Mouse (Mus musculus): ENCODE measurements at regions not wholly inside any gene's neighbourhood (a gene's known extent, or its start where the extent isn't known, plus 50 kb on each side); places are given as distances from the start of the nearest gene placed in this dataset.

DNA sequence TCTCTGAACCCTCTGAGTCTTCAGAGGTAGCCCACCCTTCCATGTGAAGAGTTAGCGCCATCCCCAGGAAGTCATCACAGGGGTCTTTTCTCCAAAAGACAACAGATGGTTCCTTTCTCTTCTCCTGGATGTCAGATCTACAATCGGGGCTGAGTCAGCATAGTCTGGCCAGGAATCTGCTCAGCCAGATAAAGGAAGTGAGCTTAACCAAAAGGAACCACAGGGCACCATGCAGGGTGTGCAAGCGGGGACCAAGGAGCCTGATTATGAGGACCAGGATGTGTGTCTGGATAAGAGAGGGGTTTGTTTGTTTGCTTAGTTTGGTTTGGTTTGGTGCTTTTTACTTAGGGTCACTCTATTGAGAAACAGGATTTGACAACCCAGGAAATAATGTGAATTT lies 74.6 kb upstream of the Pcgf5 start:
- Histone ChIP-seq H3K4me2 (ENCODE audit: low read depth, low read length) (no peak overlapping the region), H3K4me1 (ENCODE audit: control insufficient read depth, insufficient read depth, low read length) (no peaks in the 10 kb centered on the region), H3K36me3 (ENCODE audit: control insufficient read depth, insufficient read depth, low read length) (no peaks in the 10 kb centered on the region), H3K27ac (ENCODE audit: low read length) (no peak overlapping the region), H3K27me3 (ENCODE audit: control insufficient read depth, insufficient read depth, low read length) (no peaks in the 10 kb centered on the region), H3K9me3 (replicated peaks; ENCODE audit: control insufficient read depth, low read length) (no peaks in the 10 kb centered on the region), H3K4me3 (replicated peaks; ENCODE audit: low read length) (no peak overlapping the region), H3K9ac (ENCODE audit: low read length) (no peak overlapping the region)
- WGBS, result 41% methylated on average over 3 of the region's 3 CpGs
- no peak for ATAC-seq (ENCODE audit: insufficient read depth, low FRiP score)

DNA sequence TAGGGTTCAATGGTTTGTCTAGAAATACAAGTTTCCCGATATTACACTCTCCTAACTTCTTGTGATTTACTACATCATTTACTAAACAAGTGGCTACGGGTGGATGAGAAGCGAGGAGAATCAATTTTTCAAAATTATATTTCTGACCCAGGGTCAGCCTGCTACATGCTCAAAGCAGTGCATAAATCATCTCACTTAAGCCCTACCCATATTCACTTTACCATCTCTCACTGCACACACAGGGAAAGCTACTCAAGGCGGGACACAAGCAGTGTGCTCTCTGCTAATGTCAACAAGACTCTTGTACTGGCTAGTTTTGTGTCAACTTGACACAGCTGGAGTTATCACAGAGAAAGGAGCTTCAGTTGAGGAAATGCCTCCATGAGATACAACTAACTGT lies 62.6 kb upstream of the Pcgf5 start:
- no peak overlapping the region for H3K9ac ChIP-seq (ENCODE audit: low read length)
- WGBS, result 64% methylated on average over 4 of the region's 4 CpGs
- no peak overlapping the region for H3K4me2 ChIP-seq (ENCODE audit: low read depth, low read length)
- no peaks in the 10 kb centered on the region for H3K4me1 ChIP-seq (ENCODE audit: control insufficient read depth, insufficient read depth, low read length)
- no peak overlapping the region for H3K4me3 ChIP-seq (replicated peaks; ENCODE audit: low read length)
- no peak for ATAC-seq (ENCODE audit: insufficient read depth, low FRiP score)
- H3K27me3 ChIP-seq (ENCODE audit: control insufficient read depth, insufficient read depth, low read length), result no peaks in the 10 kb centered on the region
- no peaks in the 10 kb centered on the region for H3K36me3 ChIP-seq (ENCODE audit: control insufficient read depth, insufficient read depth, low read length)
- no peaks in the 10 kb centered on the region for H3K9me3 ChIP-seq (replicated peaks; ENCODE audit: control insufficient read depth, low read length)
- no peak overlapping the region for H3K27ac ChIP-seq (ENCODE audit: low read length)

DNA sequence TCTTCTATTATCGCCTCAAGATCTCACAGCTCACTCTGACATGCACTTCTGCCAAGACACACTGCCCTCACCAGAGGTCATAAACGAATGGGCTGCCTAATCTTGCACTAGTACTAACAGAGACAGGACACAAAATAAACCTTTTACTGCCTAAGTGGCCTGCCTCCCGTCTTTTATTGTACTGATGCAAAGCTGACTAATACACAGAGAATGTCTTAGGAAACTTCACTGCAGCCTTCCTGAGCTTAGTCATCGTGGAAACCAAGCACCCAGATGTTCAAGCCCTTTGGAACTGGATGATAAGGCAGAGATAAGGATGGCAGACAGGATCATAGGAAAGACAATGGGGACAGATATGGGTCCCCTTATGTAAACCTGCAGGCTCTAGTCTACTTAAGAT lies 57.3 kb upstream of the Pcgf5 start:
- Histone ChIP-seq H3K27me3 (ENCODE audit: control insufficient read depth, insufficient read depth, low read length) (no peaks in the 10 kb centered on the region), H3K4me2 (ENCODE audit: low read depth, low read length) (no peak overlapping the region), H3K4me1 (ENCODE audit: control insufficient read depth, insufficient read depth, low read length) (no peaks in the 10 kb centered on the region), H3K27ac (ENCODE audit: low read length) (no peak overlapping the region), H3K4me3 (replicated peaks; ENCODE audit: low read length) (no peak overlapping the region), H3K36me3 (ENCODE audit: control insufficient read depth, insufficient read depth, low read length) (no peaks in the 10 kb centered on the region), H3K9me3 (replicated peaks; ENCODE audit: control insufficient read depth, low read length) (no peaks in the 10 kb centered on the region), H3K9ac (ENCODE audit: low read length) (no peak overlapping the region)
- 20% methylated on average over 4 of the region's 4 CpGs for WGBS
- ATAC-seq (ENCODE audit: insufficient read depth, low FRiP score), result no peak

DNA sequence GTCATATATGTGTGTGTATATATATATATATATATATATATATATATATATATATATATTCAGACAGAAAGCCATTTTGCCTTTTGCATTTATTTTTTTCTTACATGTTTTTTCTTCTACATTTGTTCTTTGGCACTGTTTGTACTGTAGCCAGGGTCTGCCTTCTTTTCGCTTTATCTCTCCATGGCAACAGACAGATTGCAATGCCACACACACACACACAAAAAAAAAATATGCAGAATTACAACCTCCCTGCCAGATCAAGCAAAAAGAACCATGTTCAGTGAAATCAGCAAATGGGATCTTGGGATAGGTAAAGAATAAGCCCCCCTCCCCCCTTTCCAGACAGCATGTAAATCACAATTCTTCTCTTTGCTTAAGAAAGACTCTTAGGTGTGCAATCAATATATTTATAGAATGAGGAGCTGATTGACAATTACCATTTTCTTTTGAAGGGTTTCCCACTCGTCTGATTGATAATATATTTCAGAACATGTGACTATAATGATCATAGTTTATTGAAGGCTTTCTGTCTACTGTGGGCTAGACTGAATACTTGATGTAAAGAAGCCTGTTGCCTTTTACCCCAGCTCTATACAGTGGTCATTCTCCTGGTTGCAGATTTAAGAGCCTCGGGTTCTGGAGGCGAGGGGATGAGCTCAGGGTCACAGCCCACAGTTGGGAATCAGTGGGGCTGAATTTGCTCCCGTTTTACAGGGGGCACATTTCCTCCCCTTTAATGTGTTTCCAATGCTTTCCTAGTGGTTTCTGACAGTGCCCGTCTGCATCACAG lies 54.7 kb upstream of the Pcgf5 start:
- Histone ChIP-seq H3K27ac (ENCODE audit: low read length) (no peak overlapping the region), H3K27me3 (ENCODE audit: control insufficient read depth, insufficient read depth, low read length) (no peaks in the 10 kb centered on the region), H3K4me2 (ENCODE audit: low read depth, low read length) (no peak overlapping the region), H3K4me1 (ENCODE audit: control insufficient read depth, insufficient read depth, low read length) (no peaks in the 10 kb centered on the region), H3K9me3 (replicated peaks; ENCODE audit: control insufficient read depth, low read length) (no peaks in the 10 kb centered on the region), H3K36me3 (ENCODE audit: control insufficient read depth, insufficient read depth, low read length) (no peaks in the 10 kb centered on the region), H3K9ac (ENCODE audit: low read length) (no peak overlapping the region), H3K4me3 (replicated peaks; ENCODE audit: low read length) (no peak overlapping the region)
- no peak for ATAC-seq (ENCODE audit: insufficient read depth, low FRiP score)
- WGBS, result 70% methylated on average over 6 of the region's 6 CpGs
